Mouse (Mus musculus): ENCODE results near the gene Cog4.

Gene Cog4

GRCm38 (mm10) chr8:110846405-110847170, at the start of gene Cog4, which contains the start of gene Sf3b3:
Gene Cog4, plus strand, starts transcription at chr8:110846600.
Gene Sf3b3, minus strand, starts transcription at chr8:110846787.
- peak; percentile 84; the same call in 1 of the 2 replicates for ATAC-seq (ENCODE audit: insufficient number of reproducible peaks, low FRiP score, low TSS enrichment)

GRCm38 (mm10) chr8:110797086-110797485, 49.3 kb upstream of the Cog4 start:
- ATAC-seq (ENCODE audit: insufficient number of reproducible peaks, low FRiP score, low TSS enrichment) = no peak

DNA sequence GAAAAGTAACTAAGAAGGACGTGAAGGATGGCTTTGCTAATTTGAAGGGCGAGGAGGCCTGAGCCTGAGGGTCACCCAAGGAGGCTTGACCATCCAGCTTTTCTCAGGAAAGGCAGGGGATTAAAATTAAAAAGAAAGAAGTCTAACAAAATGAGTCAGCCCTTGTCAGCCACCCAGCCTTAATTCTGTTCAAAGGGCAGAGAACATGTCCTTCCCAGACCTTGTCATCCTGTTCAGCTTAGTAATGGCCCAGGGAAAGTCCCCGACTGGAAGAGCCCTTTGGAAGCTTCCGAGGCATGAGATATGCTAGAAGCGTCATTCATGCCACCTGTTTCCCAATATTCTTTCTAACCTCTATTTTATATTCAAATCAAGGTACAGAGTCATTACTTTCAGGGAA, 43.4 kb upstream of the Cog4 start:
- ATAC-seq (ENCODE audit: insufficient number of reproducible peaks, low FRiP score, low TSS enrichment) = no peak

DNA sequence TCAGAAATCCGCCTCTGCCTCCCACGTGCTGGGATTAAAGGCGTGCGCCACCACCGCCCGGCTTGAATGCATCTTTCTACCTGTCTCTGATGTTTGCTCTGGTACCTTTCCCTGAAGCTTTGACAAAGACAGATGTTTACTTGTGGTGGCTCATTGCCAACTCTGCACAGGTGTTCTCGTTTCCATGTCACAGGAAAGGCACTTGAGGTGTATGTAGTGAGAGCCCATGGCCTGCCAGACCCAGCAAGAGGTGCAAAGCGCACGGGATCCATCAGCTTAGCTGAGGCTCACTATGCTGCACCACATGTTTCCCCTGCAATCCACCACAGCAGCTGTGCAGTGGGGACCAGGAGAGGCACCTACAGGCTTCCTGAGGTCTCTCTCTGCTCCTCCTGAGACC, 42.5 kb upstream of the Cog4 start:
- ATAC-seq (ENCODE audit: insufficient number of reproducible peaks, low FRiP score, low TSS enrichment) = no peak

DNA sequence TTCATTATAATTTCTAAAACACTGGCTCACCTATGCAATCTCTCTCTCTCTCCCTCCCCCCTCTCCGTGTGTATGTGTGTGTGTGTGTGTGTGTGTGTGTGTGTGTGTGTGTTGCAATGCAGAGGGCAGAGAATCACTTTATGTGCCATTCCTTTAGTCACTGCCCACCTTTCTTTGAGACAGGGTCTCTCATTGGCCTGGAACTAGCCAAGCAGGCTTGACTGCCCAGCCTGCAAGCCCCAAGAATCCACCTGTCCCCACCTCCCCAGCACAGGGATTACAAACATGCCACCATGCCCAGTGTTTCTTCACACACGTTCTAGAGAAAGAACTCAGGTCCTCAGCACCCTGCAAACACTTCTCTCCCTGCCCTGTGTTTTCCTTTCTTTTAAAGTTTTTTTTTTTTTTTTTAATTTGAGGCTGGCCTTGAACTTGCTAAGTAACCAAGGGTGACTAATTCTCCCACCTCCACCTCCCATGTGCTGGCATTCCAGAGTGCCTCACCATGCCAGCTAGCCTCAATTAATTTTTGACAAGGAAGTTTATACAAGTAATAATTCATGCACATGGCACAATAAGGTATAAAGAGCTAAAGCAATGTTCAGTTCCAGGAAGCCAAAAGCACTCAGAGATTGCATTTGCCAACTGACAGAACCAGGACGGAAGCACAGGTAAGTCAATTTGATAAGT, 41.4 kb upstream of the Cog4 start:
- ATAC-seq (ENCODE audit: insufficient number of reproducible peaks, low FRiP score, low TSS enrichment) = no peak

DNA sequence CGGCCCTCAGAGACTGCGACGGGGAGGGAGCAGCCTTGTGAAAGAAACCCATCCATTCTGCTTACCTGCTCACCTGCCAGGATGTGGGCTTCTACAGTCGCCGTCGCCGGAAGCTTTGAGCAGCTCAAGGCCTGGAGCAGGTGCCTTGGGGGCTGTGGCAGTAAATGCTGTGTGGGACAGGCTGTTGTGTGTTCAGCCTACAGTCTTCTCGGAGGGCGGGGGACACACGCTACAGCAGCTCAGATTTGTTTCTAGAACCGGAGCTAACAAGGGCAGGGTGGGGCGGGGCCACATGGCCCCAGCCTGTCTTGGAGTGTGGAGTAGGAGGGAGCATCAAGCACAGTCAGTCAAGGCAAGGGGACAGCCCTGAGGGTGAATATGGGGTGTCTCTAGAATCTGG, 40.7 kb upstream of the Cog4 start, which contains the start of gene Il34:
Gene Il34 (minus strand): TSS at position 256 of the 400 bp plus-strand sequence.
- ATAC-seq (ENCODE audit: insufficient number of reproducible peaks, low FRiP score, low TSS enrichment) = no peak

GRCm38 (mm10) chr8:110806146-110806545, 40.3 kb upstream of the Cog4 start:
- no peak for ATAC-seq (ENCODE audit: insufficient number of reproducible peaks, low FRiP score, low TSS enrichment)

- no peak for ATAC-seq (ENCODE audit: insufficient number of reproducible peaks, low FRiP score, low TSS enrichment)
Measured at GRCm38 (mm10) chr8:110808495-110809472, 37.6 kb upstream of the Cog4 start.

- no peak for ATAC-seq (ENCODE audit: insufficient number of reproducible peaks, low FRiP score, low TSS enrichment)
Measured at GRCm38 (mm10) chr8:110809831-110810230, 36.6 kb upstream of the Cog4 start.

DNA sequence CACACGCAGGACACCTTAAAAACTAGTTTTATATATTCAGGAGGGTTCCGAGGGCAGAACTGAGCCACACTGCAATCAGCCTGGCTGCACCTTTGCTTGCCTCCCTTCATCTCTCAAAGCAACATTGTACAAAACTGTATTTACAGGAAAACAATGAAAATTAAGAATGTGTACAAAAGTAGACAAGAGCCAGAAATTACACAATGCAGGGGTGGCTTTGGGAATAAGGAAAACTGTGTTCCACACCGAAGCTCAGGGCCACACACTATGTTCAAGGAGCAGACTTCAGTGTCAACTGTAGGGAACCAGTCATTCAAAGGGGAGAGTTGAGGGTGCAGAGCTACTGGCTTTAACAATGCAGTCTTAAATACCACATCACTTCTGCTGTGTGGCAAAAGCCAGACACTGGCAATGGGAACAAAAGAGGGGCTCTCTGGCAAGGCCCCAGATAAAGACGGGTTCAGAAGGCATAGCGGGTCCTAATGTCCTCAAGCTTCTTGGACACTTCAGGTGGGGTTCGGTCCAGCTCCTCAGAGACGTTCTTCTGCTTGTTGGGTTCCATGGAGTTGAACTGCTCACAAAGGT, 35.8 kb upstream of the Cog4 start:
- no peak for ATAC-seq (ENCODE audit: insufficient number of reproducible peaks, low FRiP score, low TSS enrichment)

DNA sequence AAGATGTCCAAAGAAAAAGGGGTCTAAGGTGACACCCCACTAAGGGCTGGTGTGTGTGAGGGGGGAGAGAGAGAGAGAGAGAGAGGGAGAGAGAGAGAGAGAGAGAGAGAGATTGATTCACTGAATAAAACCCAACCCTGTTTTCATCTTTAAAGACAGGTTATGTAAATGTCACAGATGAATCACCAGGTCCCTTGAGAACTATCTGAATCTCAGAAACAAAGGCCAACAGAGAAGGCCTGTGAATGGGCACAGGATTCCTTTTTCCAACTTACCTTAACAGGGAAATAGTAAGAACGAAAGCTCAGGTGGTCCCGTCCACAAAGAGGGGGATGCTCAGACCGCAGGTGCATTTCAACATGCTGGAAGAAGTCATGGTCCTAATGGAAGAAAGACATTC, 35.3 kb upstream of the Cog4 start:
- ATAC-seq (ENCODE audit: insufficient number of reproducible peaks, low FRiP score, low TSS enrichment) = no peak

GRCm38 (mm10) chr8:110811793-110812192, 34.6 kb upstream of the Cog4 start:
- no peak for ATAC-seq (ENCODE audit: insufficient number of reproducible peaks, low FRiP score, low TSS enrichment)

- ATAC-seq (ENCODE audit: insufficient number of reproducible peaks, low FRiP score, low TSS enrichment) = no peak
Measured at GRCm38 (mm10) chr8:110812349-110813080, 33.9 kb upstream of the Cog4 start.

GRCm38 (mm10) chr8:110813081-110813812, 33.2 kb upstream of the Cog4 start:
- no peak for ATAC-seq (ENCODE audit: insufficient number of reproducible peaks, low FRiP score, low TSS enrichment)

DNA sequence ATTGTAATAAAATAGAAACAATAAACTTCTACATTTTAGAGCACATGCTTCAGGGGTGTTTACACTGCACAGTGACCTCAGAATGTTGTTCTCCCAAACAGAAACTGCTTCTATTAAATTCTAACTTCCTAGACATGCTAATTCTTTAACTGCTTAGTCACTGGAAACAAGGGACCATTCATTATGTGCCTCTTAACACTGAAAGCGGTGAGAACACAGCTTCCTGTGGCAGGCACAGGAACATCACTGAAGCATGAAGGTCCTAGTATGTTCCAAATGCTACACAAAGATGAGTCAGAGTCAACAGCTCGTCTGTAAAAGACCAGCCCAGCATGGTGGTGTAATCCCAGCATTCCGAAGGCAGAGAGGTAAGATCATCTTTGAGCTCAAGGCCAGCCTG, 31.1 kb upstream of the Cog4 start:
- ATAC-seq (ENCODE audit: insufficient number of reproducible peaks, low FRiP score, low TSS enrichment) = no peak

DNA sequence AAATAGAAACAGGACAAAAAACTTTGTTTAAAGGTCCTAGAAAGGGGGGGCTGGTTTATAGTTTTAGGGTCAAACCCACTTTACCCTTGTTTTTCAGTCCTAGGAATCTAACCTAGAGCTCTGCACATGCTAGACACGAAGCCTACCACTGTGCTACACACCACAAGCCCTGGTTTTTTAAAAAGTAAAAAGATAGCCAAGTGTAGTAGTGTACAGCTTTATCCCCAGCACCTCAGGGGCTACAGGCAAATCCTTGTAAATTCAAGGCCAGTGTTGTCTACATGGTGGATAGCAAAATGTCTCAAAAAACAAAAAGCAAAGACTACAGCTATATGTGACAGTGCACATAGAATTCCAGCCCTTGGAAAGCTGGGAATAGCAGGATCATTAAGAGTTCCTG, 29.4 kb upstream of the Cog4 start:
- no peak for ATAC-seq (ENCODE audit: insufficient number of reproducible peaks, low FRiP score, low TSS enrichment)

GRCm38 (mm10) chr8:110818593-110818992, 27.8 kb upstream of the Cog4 start:
- ATAC-seq (ENCODE audit: insufficient number of reproducible peaks, low FRiP score, low TSS enrichment) = no peak

DNA sequence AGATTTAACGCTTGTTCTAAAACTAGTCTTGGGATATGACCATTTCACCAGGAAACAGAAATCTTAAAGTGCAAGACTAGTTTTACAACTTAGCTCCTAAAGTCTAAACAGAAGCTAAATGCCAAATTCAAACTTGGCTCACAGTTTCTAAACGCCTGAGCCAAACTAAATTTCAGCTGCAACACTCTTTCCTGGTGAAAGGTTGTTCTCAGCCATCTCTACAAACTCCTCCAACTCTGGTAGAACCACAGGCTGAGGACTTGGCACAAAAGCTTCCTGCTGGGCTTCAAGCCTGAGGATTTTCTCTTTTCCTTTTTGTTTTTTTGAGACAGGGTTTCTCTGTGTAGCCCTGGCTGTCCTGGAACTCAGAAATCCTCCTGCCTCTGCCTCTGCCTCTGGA, 26.1 kb upstream of the Cog4 start:
- no peak for ATAC-seq (ENCODE audit: insufficient number of reproducible peaks, low FRiP score, low TSS enrichment)

DNA sequence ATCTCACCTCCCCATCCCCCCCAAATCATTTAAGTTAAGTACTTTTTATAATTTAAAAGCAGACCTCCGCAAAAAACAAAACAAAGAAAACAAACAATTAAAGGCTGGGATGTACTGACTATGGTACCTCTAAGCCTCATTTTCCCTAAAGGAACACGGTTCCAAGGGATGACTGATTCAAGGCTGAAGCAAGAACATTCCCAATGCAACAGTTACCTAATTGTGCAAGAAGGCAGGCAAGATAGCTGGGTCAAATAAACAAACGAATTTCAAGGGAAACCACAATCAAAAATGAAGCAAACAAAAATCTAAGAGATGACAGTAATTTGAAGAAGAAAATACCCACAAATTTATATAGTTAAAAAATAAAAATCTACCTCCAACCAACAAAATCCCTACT, 24.4 kb upstream of the Cog4 start:
- ATAC-seq (ENCODE audit: insufficient number of reproducible peaks, low FRiP score, low TSS enrichment) = no peak
